Mouse (Mus musculus) C2C12 (cell line): ENCODE results near the gene Gdpd3. TPM values are rescaled to one million over a fixed set of nuclear protein-coding genes. Genes with fewer than 3 reads are reported as not detected.

Source experiments
- H3K27me3 ChIP-seq: one replicate; pipeline ENCODE4 v1.6.1; 2011; ENCODE audit not compliant: control insufficient read depth, insufficient read depth, insufficient read length
- H3K36me3 ChIP-seq: one replicate; pipeline ENCODE4 v1.6.1; 2011; ENCODE audit not compliant: control insufficient read depth, insufficient read depth
- H3K4me3 ChIP-seq: one replicate; pipeline ENCODE4 v1.5.1; 2011; ENCODE audit warnings: mild to moderate bottlenecking, control low read depth; ENCODE audit not compliant: poor library complexity, insufficient read depth, severe bottlenecking
- H3K79me2 ChIP-seq: one replicate; pipeline ENCODE4 v1.6.1; 2011; ENCODE audit not compliant: control insufficient read depth, insufficient read depth
- H3K79me3 ChIP-seq: one replicate; pipeline ENCODE4 v1.6.1; 2011; ENCODE audit warnings: low read depth, control low read depth
- H3ac ChIP-seq: one replicate; pipeline ENCODE3; 2011; ENCODE audit warnings: low read depth; ENCODE audit not compliant: control insufficient read depth, insufficient read length
- CEBPB ChIP-seq: IDR thresholded peaks from one replicate; pipeline ENCODE4 v1.6.1; 2011; ENCODE audit warnings: low read depth, mild to moderate bottlenecking, control low read depth, moderate library complexity
- CTCF ChIP-seq: IDR thresholded peaks from one replicate; pipeline ENCODE4 v1.5.1; 2011; ENCODE audit not compliant: control insufficient read depth, insufficient read depth, insufficient read length
- FOSL1 ChIP-seq: IDR thresholded peaks from one replicate; pipeline ENCODE4 v1.8.0; 2011; ENCODE audit warnings: mild to moderate bottlenecking, low read length; ENCODE audit not compliant: poor library complexity, insufficient read depth, severe bottlenecking
- MAX ChIP-seq: IDR thresholded peaks from one replicate; pipeline ENCODE4 v1.6.1; 2011; ENCODE audit warnings: mild to moderate bottlenecking, control low read depth
- MYOD1 ChIP-seq: IDR thresholded peaks from one replicate; pipeline ENCODE4 v1.6.1; 2011; ENCODE audit warnings: low read depth; ENCODE audit not compliant: control insufficient read depth, insufficient read length
- MYOG ChIP-seq: IDR thresholded peaks from one replicate; pipeline ENCODE4 v1.6.1; 2011; ENCODE audit not compliant: control insufficient read depth, insufficient read length; ENCODE audit errors: extremely low read depth
- USF1 ChIP-seq: IDR thresholded peaks from one replicate; pipeline ENCODE4 v1.6.1; 2011; ENCODE audit warnings: low read depth, mild to moderate bottlenecking, control low read depth, moderate library complexity
- polyA plus RNA-seq: library from polyadenylated mRNA; unstranded; fragments of >200 nt; fragmentation: generic; extraction: Trizol; gene quantifications from one replicate; pipeline ENCODE4 v1.2.1, GENCODE M21; 2012; ENCODE audit warnings: missing spikeins

The Gdpd3 gene
- polyA plus RNA-seq, 1 experiment = 1.7 TPM

DNA sequence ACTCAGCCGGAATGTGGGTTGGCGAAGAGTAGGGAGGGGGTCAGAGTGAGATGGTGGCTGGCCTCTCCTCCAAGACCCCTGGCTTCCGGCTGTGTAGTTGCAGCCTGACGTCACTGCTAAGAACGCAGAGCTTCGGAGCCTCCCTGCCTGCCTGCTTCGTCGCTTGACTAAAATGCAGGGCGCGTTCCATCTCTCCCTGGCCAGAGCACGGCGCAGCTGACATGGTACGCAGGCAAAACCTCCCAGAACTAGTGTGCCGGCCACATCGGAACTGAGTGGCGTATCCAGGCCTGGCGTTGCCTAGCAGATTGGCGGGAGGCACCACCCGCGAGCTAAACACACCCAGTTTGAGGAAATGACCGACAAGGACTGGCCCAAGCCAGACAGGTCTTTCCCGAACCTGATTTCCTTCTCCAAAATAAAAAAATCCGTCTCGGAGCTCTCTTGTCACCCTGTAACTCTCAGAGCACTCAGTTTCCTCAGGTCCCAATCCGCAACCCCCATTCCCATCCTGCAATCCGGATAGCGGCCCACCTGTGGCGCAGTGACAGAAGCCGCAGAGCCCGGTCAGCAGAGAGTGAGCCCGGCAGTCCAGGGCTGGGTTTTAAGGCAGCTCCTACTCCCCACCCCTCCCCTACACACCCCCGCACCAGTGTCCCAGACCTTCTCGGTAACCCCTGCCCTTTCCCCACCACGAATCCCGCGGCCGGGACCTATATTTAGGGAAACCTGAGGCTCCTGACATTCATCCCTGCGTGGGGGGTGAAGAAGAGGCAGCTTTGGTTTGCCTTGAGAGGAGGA lies 33.5 kb downstream of the Gdpd3 start:
- Histone ChIP-seq H3K79me2 (peaks cover 40% of the 10 kb centered on the region), H3K79me3 (peaks cover 31% of the 10 kb centered on the region), H3K4me3 (peak overlapping the region; percentile 28), H3K27me3 (no peaks in the 10 kb centered on the region), H3ac (peak overlapping the region; percentile 76), H3K36me3 (peaks cover 26% of the 10 kb centered on the region)
- TF ChIP-seq MYOD1 = no peak
- TF ChIP-seq USF1 = no peak

- no peak overlapping the region for H3K4me3 ChIP-seq
- H3K79me3 ChIP-seq = peaks cover 31% of the 10 kb centered on the region
- H3K36me3 ChIP-seq = peaks cover 22% of the 10 kb centered on the region
- TF ChIP-seq USF1 = no peak
- TF ChIP-seq MAX = no peak
- TF ChIP-seq CTCF = no peak
- TF ChIP-seq FOSL1 = no peak
- TF ChIP-seq MYOD1 = no peak
- TF ChIP-seq MYOG = no peak
- no peak for TF ChIP-seq CEBPB
- peaks cover 36% of the 10 kb centered on the region for H3K79me2 ChIP-seq
- H3ac ChIP-seq = peak overlapping the region; percentile 24
- H3K27me3 ChIP-seq = no peaks in the 10 kb centered on the region
These were observed 34.3 kb downstream of the Gdpd3 start for GRCm38 (mm10) chr7:126800269-126801056.

DNA sequence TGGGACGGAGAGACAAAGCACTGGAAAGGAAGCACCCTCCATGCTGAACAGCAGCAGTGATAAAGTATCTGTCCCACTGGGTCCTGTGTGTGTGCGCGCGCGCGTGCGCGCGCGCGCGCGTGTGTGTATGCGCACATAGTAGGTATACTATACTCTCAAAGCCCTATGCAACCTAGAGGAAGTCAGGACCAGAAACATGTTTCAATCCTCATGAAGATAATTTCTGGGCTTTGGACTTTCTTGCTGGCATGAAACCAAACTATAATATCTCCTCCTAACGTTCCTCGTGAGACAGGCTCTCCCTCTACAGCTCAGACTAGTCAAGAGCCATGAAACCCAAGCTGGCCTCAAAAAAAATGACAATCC lies 34.9 kb downstream of the Gdpd3 start:
- TF ChIP-seq FOSL1 = no peak
- no peak for TF ChIP-seq MYOG
- TF ChIP-seq CTCF = no peak
- no peak for TF ChIP-seq CEBPB
- TF ChIP-seq MAX = no peak
- TF ChIP-seq MYOD1 = no peak
- TF ChIP-seq USF1 = no peak
- H3ac ChIP-seq = no peak overlapping the region
- peaks cover 16% of the 10 kb centered on the region for H3K36me3 ChIP-seq
- H3K79me2 ChIP-seq = peaks cover 31% of the 10 kb centered on the region
- peaks cover 28% of the 10 kb centered on the region for H3K79me3 ChIP-seq
- no peaks in the 10 kb centered on the region for H3K27me3 ChIP-seq
- H3K4me3 ChIP-seq = no peak overlapping the region

GRCm38 (mm10) chr7:126802134-126802889 lies 36.2 kb downstream of the Gdpd3 start:
- Histone ChIP-seq H3K79me3 (peaks cover 15% of the 10 kb centered on the region), H3K79me2 (peaks cover 23% of the 10 kb centered on the region), H3K27me3 (no peaks in the 10 kb centered on the region), H3K4me3 (no peak overlapping the region), H3ac (no peak overlapping the region), H3K36me3 (peaks cover 3% of the 10 kb centered on the region)
- TF ChIP-seq MYOG = no peak
- TF ChIP-seq MYOD1 = peak; percentile 17
- no peak for TF ChIP-seq USF1
- TF ChIP-seq FOSL1 = no peak

DNA sequence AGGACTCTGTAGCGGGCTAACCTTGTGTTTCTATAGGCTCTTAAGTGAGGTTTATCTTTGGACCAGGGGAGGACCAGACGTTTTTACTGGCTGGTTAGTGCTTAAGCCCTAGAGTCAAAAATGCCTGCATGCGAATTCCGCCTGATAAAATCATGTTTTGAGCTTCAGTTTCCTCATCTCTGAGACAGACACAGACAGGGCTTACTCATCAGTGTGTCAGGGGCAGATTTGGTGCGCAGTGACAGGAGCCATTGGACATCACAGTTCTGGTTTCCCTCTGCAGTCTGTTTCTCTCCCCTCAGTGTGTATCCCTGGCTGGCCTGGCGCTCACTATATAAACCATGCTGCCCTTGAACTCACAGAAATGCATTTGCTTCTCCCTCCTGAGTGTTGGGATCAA lies 37.0 kb downstream of the Gdpd3 start:
- peaks cover 23% of the 10 kb centered on the region for H3K79me2 ChIP-seq
- no peaks in the 10 kb centered on the region for H3K27me3 ChIP-seq
- H3K36me3 ChIP-seq = no peaks in the 10 kb centered on the region
- no peak for TF ChIP-seq CEBPB
- no peak for TF ChIP-seq FOSL1
- no peak overlapping the region for H3ac ChIP-seq
- no peak overlapping the region for H3K4me3 ChIP-seq
- H3K79me3 ChIP-seq = peaks cover 9% of the 10 kb centered on the region
